Mouse (Mus musculus): Measurements from ENCODE around the gene Usp12.

Usp12 gene

DNA sequence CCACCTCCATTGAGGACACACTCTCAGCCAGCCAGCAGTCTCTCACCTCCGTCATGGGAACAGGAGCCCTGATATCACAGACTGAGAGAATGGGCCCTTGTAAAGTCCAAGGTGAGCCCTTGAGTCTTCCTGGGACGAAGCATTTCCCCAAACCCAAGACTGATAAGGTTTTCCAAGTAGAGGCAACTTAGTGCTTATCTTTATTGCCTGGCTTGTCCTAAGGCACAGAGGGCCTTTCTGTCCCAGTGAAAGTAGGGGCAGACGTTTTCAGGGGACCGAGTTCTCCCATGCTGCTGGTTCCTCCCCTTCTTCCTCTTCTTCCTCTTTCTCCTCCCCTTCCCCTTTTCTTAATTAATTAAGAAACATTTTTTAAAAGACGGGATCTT, 101.8 kb downstream of the Usp12 start:
- DNase-seq (ENCODE audit: inconsistent ontology term): no peak

DNA sequence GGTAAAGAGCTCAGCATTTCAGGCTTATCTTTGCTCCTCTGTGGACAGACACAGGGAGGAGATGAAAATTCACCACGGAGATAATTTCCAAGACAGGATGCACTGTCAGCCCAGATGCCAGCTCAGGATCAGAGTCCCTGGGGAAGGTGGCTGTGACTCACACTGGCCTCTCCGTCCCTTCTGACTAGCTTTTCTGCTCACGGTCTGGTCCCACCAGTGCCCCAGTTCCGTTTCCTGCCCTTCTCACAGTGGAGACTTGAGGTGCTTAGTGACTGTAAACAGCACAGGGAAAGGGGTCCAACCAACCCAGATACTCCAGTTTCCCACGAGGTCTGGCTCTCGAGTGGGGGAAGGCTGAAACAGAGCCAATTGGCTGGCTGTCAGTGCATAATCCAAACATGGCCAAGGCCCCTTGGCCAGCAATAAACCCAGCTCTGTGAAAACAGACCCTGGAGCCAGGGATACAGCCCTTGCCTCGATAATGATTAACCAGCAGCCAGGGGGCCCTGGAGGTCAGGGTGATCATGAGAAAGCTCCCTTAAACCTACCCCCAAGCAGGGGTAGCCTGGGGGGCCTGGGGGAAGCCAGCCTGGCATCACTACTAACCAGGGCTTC, 102.3 kb downstream of the Usp12 start:
- DNase-seq (ENCODE audit: inconsistent ontology term): peak; percentile 18

DNA sequence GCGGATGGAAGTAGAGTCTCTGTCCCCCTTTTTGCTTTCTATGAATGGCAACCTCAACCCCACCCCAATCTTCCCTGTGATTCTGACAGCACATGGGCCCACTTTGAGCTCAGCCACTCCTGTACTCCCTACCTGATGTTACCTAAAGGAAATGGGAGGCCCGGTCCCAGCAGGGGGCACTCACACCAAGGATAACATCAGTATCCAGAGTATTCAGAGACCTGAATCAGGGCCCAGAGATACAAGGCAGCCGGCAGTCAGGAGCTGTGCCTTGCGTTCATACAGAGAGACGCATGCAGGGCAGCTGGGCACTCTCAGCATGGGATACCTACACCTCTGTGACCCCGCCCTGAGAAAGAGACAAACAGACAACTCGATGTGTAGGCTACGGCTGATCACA, 103.1 kb downstream of the Usp12 start:
- no peak for DNase-seq (ENCODE audit: inconsistent ontology term)

DNA sequence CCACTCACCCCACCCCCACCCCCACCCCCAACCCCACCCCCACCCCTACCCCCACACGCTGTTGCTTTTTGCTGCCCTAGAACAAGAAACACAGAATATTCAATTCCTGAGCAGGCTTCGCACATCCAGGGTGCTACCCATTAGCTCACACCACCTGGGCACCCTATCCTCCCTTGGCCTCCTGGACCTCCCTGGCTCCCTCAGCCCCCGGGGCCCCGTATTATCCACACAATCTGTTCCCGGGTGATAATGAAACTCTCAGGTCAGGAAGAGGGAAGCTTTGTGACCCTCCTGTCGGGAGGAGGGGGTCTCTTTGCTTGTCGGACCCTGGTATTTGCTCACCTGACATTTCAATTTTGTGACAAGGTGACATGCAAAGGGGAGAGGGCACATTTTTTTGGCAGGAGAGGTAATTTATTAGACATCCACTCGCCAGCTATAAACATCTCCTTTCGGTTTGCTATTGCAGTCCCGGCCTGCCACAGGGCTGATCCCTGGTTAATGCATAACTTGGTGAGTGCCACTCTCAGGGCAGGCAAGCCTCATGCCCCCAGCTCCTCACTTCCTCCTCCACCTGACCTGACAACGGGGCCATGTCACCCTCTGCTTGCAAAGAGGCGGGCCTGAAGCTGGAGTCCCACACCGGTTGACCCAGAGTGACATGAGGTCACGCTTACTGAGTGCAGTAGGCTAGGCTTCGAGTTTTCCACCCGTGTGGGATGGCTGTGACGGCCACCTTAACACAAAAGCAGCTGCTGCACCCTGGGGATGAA, 107.1 kb downstream of the Usp12 start:
- DNase-seq (ENCODE audit: inconsistent ontology term): no peak

DNA sequence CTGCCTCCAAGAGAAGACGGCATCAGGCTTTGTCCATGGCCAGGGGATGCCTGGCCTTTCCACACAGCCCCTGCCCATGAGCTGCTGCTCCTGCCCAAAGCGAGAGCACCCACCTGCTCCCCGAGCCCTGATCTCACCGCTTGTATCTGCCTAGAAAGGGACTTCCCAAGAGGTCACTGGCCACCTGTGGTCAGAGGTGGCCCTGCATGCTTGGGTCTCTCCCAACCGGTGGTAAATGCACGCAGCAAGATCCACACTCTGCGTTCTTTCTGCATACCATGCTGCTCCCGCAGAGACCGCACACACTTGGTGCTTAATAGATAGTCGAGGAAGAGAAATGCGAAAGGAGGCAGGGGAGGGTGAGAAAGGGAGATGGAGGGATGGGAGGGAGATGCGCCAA, 107.9 kb downstream of the Usp12 start:
- DNase-seq (ENCODE audit: inconsistent ontology term): no peak
